Mouse (Mus musculus): ENCODE results near the gene Pga5.

GRCm38 (mm10) chr19:10645616-10646015 is 32.3 kb downstream of the Pga5 start:
- no peak for TF ChIP-seq POLR2A (IDR thresholded peaks at IDR 0.05; ENCODE audit: insufficient read length, low read depth)
- TF ChIP-seq REST (IDR thresholded peaks at IDR 0.05; ENCODE audit: insufficient read depth, insufficient read length) = no peak
- no peak for TF ChIP-seq TCF3 (IDR thresholded peaks at IDR 0.05; ENCODE audit: insufficient read length, low read depth)
- no peak for TF ChIP-seq E2F4 (IDR thresholded peaks at IDR 0.05; ENCODE audit: insufficient read depth)
